Mouse (Mus musculus) midbrain, embryonic 11.5 days (tissue): ENCODE data around the gene Cyp17a1. TPM values are rescaled to one million over a fixed set of nuclear protein-coding genes. Genes with fewer than 3 reads are reported as not detected.

Experiments used
- ATAC-seq: fragments of 200-750 bp; cut with Nextera tagmentation; 2 replicates; pipeline ENCODE4 v1.8.0; 2017; ENCODE audit warnings: moderate TSS enrichment, moderate library complexity; ENCODE audit not compliant: low FRiP score
- DNase-seq: peaks from one replicate; pipeline ENCODE4 v3.0.0; 2015; ENCODE audit warnings: low spot score; ENCODE audit errors: missing footprints
- H3K27ac ChIP-seq: fragments of 300-500 bp; sonication (generic); 2 replicates; pipeline ENCODE4 v1.5.1; 2014; ENCODE audit warnings: low read depth, low read length
- H3K27me3 ChIP-seq: fragments of 300-500 bp; sonication (generic); 2 replicates; pipeline ENCODE4 v1.6.1; 2014; ENCODE audit warnings: mild to moderate bottlenecking, low read length, moderate library complexity, mixed read lengths; ENCODE audit not compliant: control insufficient read depth, insufficient read depth
- H3K36me3 ChIP-seq: fragments of 300-500 bp; sonication (generic); 2 replicates; pipeline ENCODE4 v1.6.1; 2014; ENCODE audit warnings: mild to moderate bottlenecking, low read length, moderate library complexity, mixed read lengths; ENCODE audit not compliant: control insufficient read depth, insufficient read depth
- H3K4me1 ChIP-seq: fragments of 300-500 bp; sonication (generic); 2 replicates; pipeline ENCODE4 v1.6.1; 2014; ENCODE audit warnings: low read length; ENCODE audit not compliant: control insufficient read depth, insufficient read depth
- H3K4me2 ChIP-seq: fragments of 300-500 bp; sonication (generic); 2 replicates; pipeline ENCODE4 v1.6.1; 2014; ENCODE audit warnings: mild to moderate bottlenecking, moderate library complexity
- H3K4me3 ChIP-seq: fragments of 300-500 bp; sonication (generic); 2 replicates; pipeline ENCODE4 v1.5.1; 2014; ENCODE audit warnings: low read depth, low read length
- H3K9ac ChIP-seq: fragments of 300-500 bp; sonication (generic); 2 replicates; pipeline ENCODE4 v1.6.1; 2014; ENCODE audit warnings: low read length
- H3K9me3 ChIP-seq: fragments of 300-500 bp; sonication (generic); 2 replicates; pipeline ENCODE4 v1.6.1; 2016; ENCODE audit warnings: low read length; ENCODE audit not compliant: control insufficient read depth
- WGBS: fragments of 180-500 bp; shearing (Covaris S2); extraction: QIAGEN DNeasy Blood & Tissue Kit; methylation state at CpG from one replicate; pipeline ENCODE4 v1.1.7; 2014; 5-methylcytosine and 5-hydroxymethylcytosine counted together
- polyA plus RNA-seq: library from polyadenylated mRNA; unstranded; fragments of >200 nt; fragmentation: Nextera tagmentation; extraction: Ambion mirVana; gene quantifications from 2 replicates; pipeline ENCODE4 v1.2.1, GENCODE M21; 2014

Gene Cyp17a1
- polyA plus RNA-seq, 1 experiment from 2014 or later: not detected

DNA sequence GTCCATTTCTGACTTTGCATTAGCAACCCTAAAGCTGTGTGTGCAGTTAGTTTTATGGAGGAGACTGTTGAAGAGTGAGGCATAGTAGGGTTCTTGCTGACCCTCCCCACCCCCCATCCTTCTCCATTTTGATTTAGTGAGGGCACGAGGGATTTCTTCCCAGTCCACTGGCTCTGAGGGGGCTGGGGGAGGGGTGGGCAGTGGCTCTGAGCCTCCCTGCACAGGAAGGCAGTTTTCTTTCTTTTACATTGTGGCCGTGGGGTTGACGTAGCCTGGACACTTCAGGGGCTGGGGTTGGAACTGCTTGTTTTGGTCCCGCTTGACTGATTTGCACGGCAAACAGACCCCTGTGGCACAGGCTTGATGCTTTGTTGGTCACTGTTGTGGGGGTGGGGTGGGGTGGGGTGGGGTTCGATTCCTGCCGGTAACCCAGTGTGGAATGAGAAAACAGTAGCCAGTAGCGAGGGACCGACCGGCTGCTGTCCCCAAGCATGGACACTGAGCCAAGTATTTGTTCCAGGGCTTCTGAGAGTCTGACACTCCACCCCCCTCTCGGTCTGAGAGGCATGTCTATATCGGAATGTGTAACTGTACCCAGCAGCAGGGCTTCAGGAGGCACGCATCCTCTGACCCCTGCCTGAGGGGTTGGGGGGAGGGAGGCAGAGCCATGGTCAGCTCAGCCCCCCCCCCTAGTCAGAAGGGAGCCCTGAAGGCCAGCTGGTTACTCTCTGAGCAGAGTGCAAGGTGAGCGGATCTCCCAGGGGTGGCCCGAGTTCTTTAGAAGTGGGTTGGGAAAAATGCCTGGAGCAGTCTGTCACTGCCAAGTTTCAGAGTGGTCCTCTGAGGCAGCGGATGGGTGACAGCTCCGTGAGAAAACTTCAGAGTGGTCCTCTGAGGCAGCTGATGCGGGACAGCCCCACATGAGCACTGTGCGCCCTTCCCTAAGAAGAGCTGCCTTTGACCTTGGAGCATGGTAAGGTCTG, 48.9 kb downstream of the Cyp17a1 start:
- peaks cover 4% of the 10 kb centered on the region; the same call in 1 of the 2 replicates for H3K36me3 ChIP-seq
- peak overlapping the region; percentile 47 for H3K9ac ChIP-seq
- no peaks in the 10 kb centered on the region for H3K27me3 ChIP-seq
- peak; percentile 47; the same call in 1 of the 2 replicates for ATAC-seq
- peak; percentile 90 for DNase-seq
- peak overlapping the region; percentile 44; the same call in 1 of the 2 replicates for H3K27ac ChIP-seq
- H3K4me3 ChIP-seq: peak overlapping the region; percentile 10
- peak overlapping the region; percentile 36 for H3K4me2 ChIP-seq
- WGBS: 24% methylated on average over 19 of the region's 19 CpGs
- H3K4me1 ChIP-seq: peaks cover 57% of the 10 kb centered on the region
- no peaks in the 10 kb centered on the region for H3K9me3 ChIP-seq

DNA sequence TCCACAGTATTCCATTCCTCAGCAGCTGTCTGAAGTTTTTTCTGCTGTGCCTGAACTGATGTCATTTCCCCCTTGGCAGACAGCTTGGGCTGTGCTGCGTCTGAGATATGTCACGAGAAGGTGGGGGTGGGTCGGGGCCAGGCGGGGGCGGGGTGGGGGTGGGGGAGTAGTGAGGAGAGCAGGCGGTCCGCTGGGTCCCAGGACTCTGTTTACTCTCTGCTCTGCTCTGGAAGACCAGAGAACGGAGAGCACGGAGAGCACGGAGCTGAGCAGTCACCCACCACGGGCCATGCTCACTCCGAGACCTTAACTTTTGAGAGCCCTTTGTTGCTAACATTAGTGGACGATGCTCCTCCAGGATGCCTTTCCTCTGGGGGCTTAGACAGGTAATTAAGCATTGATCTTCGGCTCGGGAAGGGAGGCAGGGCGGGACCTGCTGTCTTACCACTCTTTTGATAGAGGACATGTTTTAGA, 49.7 kb downstream of the Cyp17a1 start:
- peaks cover 55% of the 10 kb centered on the region for H3K4me1 ChIP-seq
- peak; percentile 89 for DNase-seq

DNA sequence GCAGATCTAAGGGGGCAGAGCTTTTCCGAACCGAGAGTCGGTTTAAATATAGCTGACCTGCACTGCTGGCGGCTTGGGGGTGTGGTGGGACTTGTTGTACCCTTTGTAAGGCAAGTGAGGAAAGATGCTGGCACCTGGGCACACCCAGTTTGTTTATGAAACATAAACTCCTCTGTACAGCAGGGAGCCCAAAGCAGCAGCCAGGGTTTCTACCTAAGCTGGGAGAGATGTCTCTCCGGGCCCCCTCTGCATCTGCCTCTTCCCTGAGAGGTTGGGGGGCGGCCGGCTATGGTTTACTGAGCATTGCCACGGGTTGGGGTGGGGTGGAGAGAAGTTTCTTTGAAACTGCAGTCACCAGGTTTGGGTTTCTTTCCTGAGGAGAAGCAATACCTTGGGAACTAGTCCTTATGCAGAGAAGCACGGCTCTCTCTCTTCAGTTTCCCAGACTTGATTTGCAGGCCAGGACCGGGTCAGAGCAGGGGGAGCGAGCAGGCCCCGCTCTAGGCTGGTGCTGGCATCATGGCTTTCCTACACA, 50.2 kb downstream of the Cyp17a1 start:
- Histone ChIP-seq H3K27me3 (no peaks in the 10 kb centered on the region), H3K4me2 (peak overlapping the region; percentile 36; the same call in 1 of the 2 replicates), H3K4me3 (no peak overlapping the region), H3K36me3 (peaks cover 4% of the 10 kb centered on the region; the same call in 1 of the 2 replicates), H3K4me1 (peaks cover 51% of the 10 kb centered on the region), H3K9me3 (no peaks in the 10 kb centered on the region), H3K9ac (peak overlapping the region; percentile 28; the same call in 1 of the 2 replicates), H3K27ac (peak overlapping the region; percentile 45)
- 30% methylated on average over 12 of the region's 12 CpGs for WGBS
- DNase-seq: peak; percentile 90
- no peak for ATAC-seq

More for the DNA sequence above, 49.7 kb downstream of the Cyp17a1 start:
- Histone ChIP-seq H3K9ac (peak overlapping the region; percentile 47; the same call in 1 of the 2 replicates), H3K4me2 (peak overlapping the region; percentile 36), H3K4me3 (peak overlapping the region; percentile 10; the same call in 1 of the 2 replicates), H3K27me3 (no peaks in the 10 kb centered on the region), H3K27ac (peak overlapping the region; percentile 45; the same call in 1 of the 2 replicates), H3K9me3 (no peaks in the 10 kb centered on the region), H3K36me3 (peaks cover 4% of the 10 kb centered on the region; the same call in 1 of the 2 replicates)
- 3% methylated on average over 16 of the region's 16 CpGs for WGBS
- peak; percentile 73 for ATAC-seq

DNA sequence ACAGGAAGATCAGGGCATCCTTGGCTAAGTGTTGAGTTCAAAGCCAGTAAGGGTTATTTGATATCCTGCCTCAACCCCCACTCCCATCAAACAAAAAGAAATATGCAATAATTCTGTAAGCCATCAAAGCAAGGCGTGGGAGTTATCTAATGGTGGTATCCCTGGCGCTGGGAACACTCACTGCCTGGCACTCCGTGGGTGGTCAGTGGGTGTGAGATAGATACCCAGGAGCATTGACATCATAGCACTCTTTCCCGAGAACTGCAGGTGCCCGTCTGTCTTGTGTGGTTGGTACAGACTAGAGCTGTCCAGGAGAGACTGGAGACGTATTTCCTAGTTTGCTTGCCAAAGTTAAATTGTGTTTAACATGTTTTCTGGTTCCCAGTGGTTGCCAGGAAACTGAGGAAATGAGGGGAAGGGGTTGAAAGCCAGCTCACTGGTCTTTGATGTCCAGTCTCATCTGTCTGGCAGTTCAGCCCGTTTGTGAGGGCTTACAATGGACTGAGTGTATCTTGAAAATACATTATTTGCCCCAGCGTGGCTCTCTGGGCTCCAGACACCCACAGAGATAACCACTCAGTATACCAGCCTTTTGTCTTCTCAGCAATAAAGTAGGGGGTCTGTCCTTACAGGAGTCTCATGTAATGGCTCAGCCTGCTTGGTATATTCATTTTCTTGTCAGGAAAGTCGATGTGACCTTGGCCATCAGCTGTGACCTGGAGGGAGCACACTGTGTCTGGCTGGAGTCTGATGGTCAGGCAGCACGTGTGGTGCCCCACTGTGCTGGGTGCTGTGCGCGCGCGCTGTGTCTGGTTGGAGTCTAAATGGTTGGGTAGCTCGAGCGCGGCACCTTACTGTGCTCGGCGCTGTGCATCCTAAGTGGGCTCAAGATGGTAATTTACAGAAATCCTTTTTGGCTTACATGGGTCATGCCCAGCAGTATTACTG, 51.5 kb downstream of the Cyp17a1 start:
- no peak for ATAC-seq
- 63% methylated on average over 19 of the region's 19 CpGs for WGBS
- Histone ChIP-seq H3K27me3 (no peaks in the 10 kb centered on the region), H3K27ac (peak overlapping the region; percentile 30; the same call in 1 of the 2 replicates), H3K36me3 (peaks cover 4% of the 10 kb centered on the region; the same call in 1 of the 2 replicates), H3K9ac (no peak overlapping the region), H3K4me2 (no peak overlapping the region), H3K4me1 (peaks cover 46% of the 10 kb centered on the region), H3K9me3 (no peaks in the 10 kb centered on the region), H3K4me3 (no peak overlapping the region)
- no peak for DNase-seq

DNA sequence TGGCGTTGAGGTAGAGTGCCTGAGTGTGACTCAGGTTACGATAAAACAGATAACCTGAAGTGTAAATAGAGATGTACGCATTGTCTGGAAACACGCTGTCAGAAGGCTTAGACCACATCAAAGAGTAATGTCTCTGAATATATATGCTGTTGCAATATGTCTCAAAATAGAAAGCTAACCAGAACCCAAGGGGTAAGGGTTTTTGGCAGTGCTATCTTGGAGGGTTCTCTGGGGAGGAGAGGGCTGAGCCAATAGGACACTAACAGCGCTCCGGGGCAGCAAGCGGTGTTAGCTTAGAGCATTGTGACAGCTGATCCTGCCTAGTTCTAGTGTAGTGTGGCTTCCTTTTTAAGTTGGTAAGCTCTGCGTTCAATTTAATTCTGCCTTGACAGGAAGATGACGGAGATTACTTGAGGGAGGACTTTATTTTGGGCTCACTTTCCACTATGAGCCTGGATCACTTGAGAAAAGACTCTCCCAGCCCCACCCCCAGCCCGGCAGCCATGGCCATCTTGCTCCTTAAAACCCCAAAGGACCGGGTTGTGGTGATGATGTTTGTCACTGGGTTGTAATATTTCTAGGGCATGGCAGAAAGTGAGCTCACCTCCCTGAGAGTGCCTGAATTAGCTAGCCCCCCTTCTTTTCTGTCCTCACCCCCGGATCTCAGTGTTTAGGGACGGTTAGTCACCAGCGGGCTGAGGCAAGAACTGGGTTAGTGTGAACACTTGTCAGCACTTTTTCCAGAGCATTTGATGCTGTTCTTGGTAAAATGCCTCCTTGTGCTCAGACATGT, 52.8 kb downstream of the Cyp17a1 start:
- no peak overlapping the region for H3K9ac ChIP-seq
- H3K9me3 ChIP-seq: no peaks in the 10 kb centered on the region
- no peaks in the 10 kb centered on the region for H3K27me3 ChIP-seq
- 84% methylated on average over 14 of the region's 14 CpGs for WGBS
- no peak overlapping the region for H3K4me3 ChIP-seq
- H3K4me1 ChIP-seq: peaks cover 46% of the 10 kb centered on the region
- ATAC-seq: no peak
- peaks cover 4% of the 10 kb centered on the region; the same call in 1 of the 2 replicates for H3K36me3 ChIP-seq
- H3K4me2 ChIP-seq: no peak overlapping the region
- no peak overlapping the region for H3K27ac ChIP-seq
- DNase-seq: no peak

DNA sequence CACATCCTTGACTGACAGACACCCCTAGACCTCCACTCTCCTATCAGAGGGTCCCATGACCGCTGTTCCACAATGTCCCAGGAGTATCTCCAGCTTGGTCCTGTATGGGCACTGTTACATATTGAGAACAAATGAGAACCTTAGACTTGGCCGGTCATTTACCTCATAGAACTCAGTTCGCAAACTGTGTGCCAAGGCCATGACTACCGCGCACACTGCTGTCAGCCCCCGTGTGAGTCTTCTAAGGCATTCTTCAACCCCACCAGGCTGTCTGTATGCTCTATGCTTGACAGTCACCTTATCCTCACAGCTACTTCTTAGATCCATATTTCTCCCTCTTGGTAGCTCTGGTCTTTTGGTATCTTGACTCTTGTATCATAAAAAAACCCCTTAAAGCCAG, 53.5 kb downstream of the Cyp17a1 start:
- ATAC-seq: no peak
- Histone ChIP-seq H3K4me1 (peaks cover 42% of the 10 kb centered on the region), H3K36me3 (no peaks in the 10 kb centered on the region)

DNA sequence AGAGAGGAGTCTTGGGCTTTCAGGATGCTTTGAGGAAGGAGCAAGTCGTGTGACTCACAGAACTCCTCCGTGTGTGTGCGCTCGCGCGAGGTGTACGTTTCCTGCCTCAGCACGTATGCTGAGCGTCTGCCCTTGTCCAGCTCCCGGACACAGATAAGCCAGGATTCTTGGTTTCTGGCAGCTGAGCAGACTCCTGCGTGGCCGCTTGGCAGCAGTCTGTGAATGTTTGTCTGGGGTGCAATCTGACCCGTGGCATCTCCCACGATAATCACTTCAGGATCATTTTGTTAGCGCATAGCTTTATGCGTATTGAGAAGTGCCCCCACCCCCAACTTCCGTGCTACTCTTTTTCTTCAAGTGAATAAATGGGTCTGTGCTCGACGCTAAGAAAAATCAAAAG, 54.0 kb downstream of the Cyp17a1 start:
- ATAC-seq (no peak), DNase-seq (no peak)
- Histone ChIP-seq H3K4me3 (no peak overlapping the region), H3K9ac (no peak overlapping the region), H3K27ac (no peak overlapping the region), H3K9me3 (no peaks in the 10 kb centered on the region), H3K27me3 (no peaks in the 10 kb centered on the region), H3K36me3 (no peaks in the 10 kb centered on the region), H3K4me1 (peaks cover 37% of the 10 kb centered on the region), H3K4me2 (no peak overlapping the region)
- WGBS: 91% methylated on average over 19 of the region's 19 CpGs

More for the DNA sequence above, 53.5 kb downstream of the Cyp17a1 start:
- WGBS: 94% methylated on average over 6 of the region's 6 CpGs
- Histone ChIP-seq H3K9me3 (no peaks in the 10 kb centered on the region), H3K27me3 (no peaks in the 10 kb centered on the region), H3K4me2 (no peak overlapping the region), H3K27ac (no peak overlapping the region), H3K4me3 (no peak overlapping the region), H3K9ac (no peak overlapping the region)
- peak; percentile 78 for DNase-seq

DNA sequence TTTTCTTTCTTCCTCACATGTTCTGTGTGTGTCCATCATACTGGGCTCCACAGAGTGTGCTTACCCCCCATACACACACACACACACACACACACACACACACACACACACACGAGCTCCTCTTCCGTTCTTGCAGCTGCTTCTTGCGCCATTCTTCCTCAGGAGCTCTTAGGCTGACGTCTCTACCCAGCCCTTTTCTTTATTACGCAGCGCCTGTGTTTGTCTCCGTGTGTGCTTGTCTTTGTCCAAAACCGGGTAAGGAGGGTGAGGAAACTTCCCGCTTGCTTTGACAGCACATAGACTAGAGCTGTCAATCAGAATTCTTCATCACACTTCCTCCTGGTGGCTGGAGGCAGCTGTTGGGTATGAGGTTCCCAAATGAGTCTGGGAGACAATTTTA, 54.6 kb downstream of the Cyp17a1 start:
- peak; percentile 44 for DNase-seq
- Histone ChIP-seq H3K9ac (no peak overlapping the region), H3K27me3 (no peaks in the 10 kb centered on the region), H3K9me3 (no peaks in the 10 kb centered on the region), H3K4me2 (no peak overlapping the region), H3K4me1 (peaks cover 30% of the 10 kb centered on the region), H3K4me3 (no peak overlapping the region), H3K27ac (no peak overlapping the region), H3K36me3 (no peaks in the 10 kb centered on the region)
- WGBS: 62% methylated on average over 9 of the region's 9 CpGs
- ATAC-seq: no peak
